Mouse (Mus musculus): ENCODE measurements around the gene Eno3.

DNA sequence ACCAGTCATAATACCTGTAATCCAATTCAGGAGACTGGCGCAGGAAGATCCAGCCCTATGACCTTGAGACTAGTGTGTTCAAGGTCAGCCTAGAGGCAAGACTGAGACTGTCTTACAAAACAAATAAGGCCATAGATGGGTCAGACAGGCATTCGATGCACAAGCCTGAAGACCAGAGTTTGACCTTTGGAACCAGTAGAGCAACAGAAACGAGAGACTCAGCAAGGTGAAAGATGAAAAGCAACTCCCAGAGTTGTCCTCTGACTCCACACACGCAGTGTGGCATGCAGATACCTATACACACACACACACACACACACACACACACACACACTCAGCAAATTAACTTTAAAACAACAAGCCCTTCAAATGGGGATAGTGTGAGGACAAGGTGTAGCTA lies 30.1 kb upstream of the Eno3 start:
- TF ChIP-seq CTCF (IDR thresholded peaks at IDR 0.05; ENCODE audit: borderline replicate concordance, insufficient read depth, low read length) (no peak), POLR2A (IDR thresholded peaks at IDR 0.05; ENCODE audit: low read depth, low read length) (no peak)
